Mouse (Mus musculus) right cerebral cortex, adult 18-20 months (tissue): ENCODE measurements around the gene Gm7138.
"Not testable (repeated sequence)": the region's sequence is repeated elsewhere in the genome, so short reads cannot be mapped to it uniquely, and the experiment has no call there.

ENCODE experiments used
- DNase-seq: peaks from one replicate; pipeline ENCODE4 v3.0.0; 2022; ENCODE audit warnings: mixed read lengths

The Gm7138 gene

GRCm38 (mm10) chr10:77776844-77777243 is at the start of gene Gm7138:
Gene Gm7138, minus strand, starts transcription at chr10:77776944.
- not testable (repeated sequence) for DNase-seq

- no peak for DNase-seq
These were observed 42.5 kb upstream of the Gm7138 start for GRCm38 (mm10) chr10:77819203-77819602.

GRCm38 (mm10) chr10:77818523-77818922 is 41.8 kb upstream of the Gm7138 start:
- no peak for DNase-seq

GRCm38 (mm10) chr10:77815514-77815913 is 38.8 kb upstream of the Gm7138 start:
- no peak for DNase-seq

GRCm38 (mm10) chr10:77814382-77814781 is 37.6 kb upstream of the Gm7138 start, which contains the start of gene Gm2696:
Gene Gm2696, plus strand, starts transcription at chr10:77814682.
- DNase-seq, result no peak

- no peak for DNase-seq
These were observed 35.0 kb upstream of the Gm7138 start, which contains the start of gene Gm9507 for GRCm38 (mm10) chr10:77811743-77812142. Gene Gm9507, minus strand, starts transcription at chr10:77811843.

GRCm38 (mm10) chr10:77804095-77804494 is 27.4 kb upstream of the Gm7138 start:
- DNase-seq, result no peak

GRCm38 (mm10) chr10:77798921-77799508 is 22.3 kb upstream of the Gm7138 start, which contains the start of gene Gm19668:
Gene Gm19668, minus strand, starts transcription at chr10:77799133.
- no peak for DNase-seq

- DNase-seq, result not testable (repeated sequence)
These were observed 21.6 kb upstream of the Gm7138 start for GRCm38 (mm10) chr10:77798164-77798920.

- DNase-seq, result no peak
These were observed 20.9 kb upstream of the Gm7138 start for GRCm38 (mm10) chr10:77797677-77798076.

- no peak for DNase-seq
These were observed 18.2 kb upstream of the Gm7138 start, which contains the start of gene Gm9639 for GRCm38 (mm10) chr10:77794976-77795375. Gene Gm9639, minus strand, starts transcription at chr10:77795076.

GRCm38 (mm10) chr10:77788621-77789020 is 11.9 kb upstream of the Gm7138 start:
- DNase-seq, result no peak

- DNase-seq, result peak; percentile 4
These were observed 11.1 kb upstream of the Gm7138 start, which contains the start of gene Gm7137 for GRCm38 (mm10) chr10:77787876-77788275. Gene Gm7137, minus strand, starts transcription at chr10:77788200.

GRCm38 (mm10) chr10:77783396-77783795 is 6.7 kb upstream of the Gm7138 start:
- DNase-seq, result not testable (repeated sequence)

GRCm38 (mm10) chr10:77782442-77782841 is 5.7 kb upstream of the Gm7138 start, which contains the start of gene Gm3250:
Gene Gm3250, minus strand, starts transcription at chr10:77782542.
- not testable (repeated sequence) for DNase-seq

GRCm38 (mm10) chr10:77772142-77772541 is 4.6 kb downstream of the Gm7138 start:
- DNase-seq, result not testable (repeated sequence)

- not testable (repeated sequence) for DNase-seq
These were observed 5.5 kb downstream of the Gm7138 start, which contains the start of gene Gm3238 for GRCm38 (mm10) chr10:77771225-77771624. Gene Gm3238, minus strand, starts transcription at chr10:77771325.

- no peak for DNase-seq
These were observed 7.0 kb downstream of the Gm7138 start for GRCm38 (mm10) chr10:77769727-77770126.

GRCm38 (mm10) chr10:77759582-77759981 is 17.2 kb downstream of the Gm7138 start, which contains the start of gene Gm3233:
Gene Gm3233, minus strand, starts transcription at chr10:77759682.
- not testable (repeated sequence) for DNase-seq

GRCm38 (mm10) chr10:77753448-77753847 is 23.3 kb downstream of the Gm7138 start:
- no peak for DNase-seq

- not testable (repeated sequence) for DNase-seq
These were observed 24.4 kb downstream of the Gm7138 start for GRCm38 (mm10) chr10:77752312-77752711.

GRCm38 (mm10) chr10:77751254-77751653 is 25.5 kb downstream of the Gm7138 start, which contains the start of gene Gm9736:
Gene Gm9736, minus strand, starts transcription at chr10:77751354.
- not testable (repeated sequence) for DNase-seq

- not testable (repeated sequence) for DNase-seq
These were observed 26.1 kb downstream of the Gm7138 start for GRCm38 (mm10) chr10:77750686-77751085.
